Mouse (Mus musculus) olfactory bulb, adult 2 months (tissue): ENCODE measurements around the gene Pdcd7. TPM values are rescaled to one million over a fixed set of nuclear protein-coding genes. Genes with fewer than 3 reads are reported as not detected.

ENCODE experiments used
- H3K27ac ChIP-seq: fragments of 200-500 bp; 2 replicates; pipeline ENCODE4 v1.5.1; 2012; ENCODE audit warnings: low read depth, low read length; ENCODE audit not compliant: insufficient read depth
- H3K4me1 ChIP-seq: fragments of 200-500 bp; 2 replicates; pipeline ENCODE4 v1.6.1; 2012; ENCODE audit warnings: low read length; ENCODE audit not compliant: control insufficient read depth, insufficient read depth
- H3K4me3 ChIP-seq: fragments of 200-500 bp; 2 replicates; pipeline ENCODE4 v1.5.1; 2012; ENCODE audit warnings: mild to moderate bottlenecking, low read depth, low read length, moderate library complexity; ENCODE audit not compliant: insufficient read depth
- CTCF ChIP-seq: fragments of 200-500 bp; IDR thresholded peaks from 2 replicates; pipeline ENCODE4 v1.5.1; 2012; ENCODE audit warnings: low read depth, mild to moderate bottlenecking, low read length, moderate library complexity; ENCODE audit not compliant: insufficient read depth
- POLR2A ChIP-seq: fragments of 200-500 bp; IDR thresholded peaks from 2 replicates; pipeline ENCODE4 v1.6.1; 2012; ENCODE audit warnings: mild to moderate bottlenecking, low read depth, low read length, moderate library complexity; ENCODE audit not compliant: insufficient read depth
- WGBS: fragments of 180-500 bp; shearing (Covaris S2); methylation state at CpG from one replicate; pipeline ENCODE4 v1.1.7; 2018; 5-methylcytosine and 5-hydroxymethylcytosine counted together
- polyA plus RNA-seq: library from polyadenylated mRNA; stranded (reverse); fragments of >200 nt; gene quantifications from 2 replicates; pipeline ENCODE4 v1.2.4, GENCODE M21; 2012; ENCODE audit warnings: low replicate concordance; ENCODE audit not compliant: missing spikeins, insufficient read depth, insufficient read length

Pdcd7 gene
- polyA plus RNA-seq, 1 experiment = not detected

- Histone ChIP-seq H3K27ac (no peak overlapping the region), H3K4me1 (peaks cover 16% of the 10 kb centered on the region), H3K4me3 (peak overlapping the region; percentile 44)
- 18% methylated on average over 96 of the region's 96 CpGs for WGBS
- TF ChIP-seq CTCF (no peak), POLR2A (no peak)
Measured at GRCm38 (mm10) chr9:65390752-65391612, 45.1 kb downstream of the Pdcd7 start.

DNA sequence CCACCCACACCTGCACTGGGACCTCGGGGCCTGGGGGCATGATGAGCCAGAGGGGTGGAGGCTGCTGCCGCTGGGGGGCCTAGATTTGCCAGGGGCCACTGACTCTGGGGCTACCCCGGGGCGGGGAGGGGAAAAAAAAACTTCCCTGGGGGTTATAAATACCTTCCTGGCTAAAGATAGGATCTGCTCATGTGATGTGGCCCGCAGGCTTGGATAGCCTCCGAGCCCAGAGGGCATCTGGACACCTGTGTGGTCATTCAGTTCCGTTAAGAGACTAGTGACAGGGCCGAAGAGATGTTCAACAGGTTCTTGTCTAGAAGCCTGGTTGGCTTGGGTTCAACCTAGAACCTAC lies 45.7 kb downstream of the Pdcd7 start, which contains the start of gene Kbtbd13:
Kbtbd13 (minus strand) TSS at position 40 of the 352 bp plus-strand sequence.
- H3K4me3 ChIP-seq = peak within 1 kb of the TSS; percentile 44

DNA sequence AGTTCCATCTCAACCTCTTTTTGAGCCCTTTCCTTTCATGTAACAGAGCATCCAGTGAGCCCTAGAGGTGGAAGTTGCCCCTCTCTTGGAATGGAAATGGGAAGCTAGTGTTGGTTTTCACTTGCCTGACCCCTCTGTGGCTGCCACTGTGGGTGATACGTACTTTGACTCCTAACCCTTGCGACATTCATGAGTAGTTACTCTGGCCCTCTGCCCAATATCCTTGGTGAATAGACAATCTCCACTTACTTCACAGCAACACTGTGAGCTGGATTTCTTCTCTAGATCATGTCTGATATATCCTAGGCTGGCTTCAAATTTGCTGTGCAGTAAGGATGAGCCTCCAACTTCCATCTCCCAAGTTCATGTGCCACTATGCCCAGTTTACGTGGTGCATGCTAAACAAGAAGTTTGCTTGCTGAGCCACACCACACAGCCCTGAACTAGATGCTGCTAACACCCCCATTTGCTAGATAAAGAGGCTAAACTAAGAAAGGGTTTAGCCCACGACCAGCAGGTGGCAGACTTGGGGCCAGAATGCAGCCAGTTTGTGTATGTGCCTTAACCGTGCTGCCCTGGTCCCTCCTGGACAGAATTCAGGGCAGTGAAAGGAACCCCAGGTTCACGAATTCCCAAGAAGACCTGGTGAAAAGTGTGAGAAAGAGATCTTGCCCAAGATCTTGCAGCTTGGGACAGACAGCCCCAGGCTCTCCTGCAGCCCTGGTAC lies 46.9 kb downstream of the Pdcd7 start:
- 30% methylated on average over 6 of the region's 6 CpGs for WGBS
- no peak overlapping the region for H3K4me3 ChIP-seq
- TF ChIP-seq CTCF = peak; percentile 69
- no peak for TF ChIP-seq POLR2A
- peaks cover 16% of the 10 kb centered on the region for H3K4me1 ChIP-seq
- no peak overlapping the region for H3K27ac ChIP-seq

More for the DNA sequence above, 45.7 kb downstream of the Pdcd7 start, which contains the start of gene Kbtbd13:
- 51% methylated on average over 8 of the region's 8 CpGs for WGBS
- TF ChIP-seq CTCF (no peak), POLR2A (no peak)
- H3K4me1 ChIP-seq = peaks cover 16% of the 10 kb centered on the region
- no peak within 1 kb of the TSS for H3K27ac ChIP-seq

- Histone ChIP-seq H3K4me3 (no peak overlapping the region), H3K27ac (no peak overlapping the region), H3K4me1 (peaks cover 22% of the 10 kb centered on the region)
- 57% methylated on average over 2 of the region's 2 CpGs for WGBS
- no peak for TF ChIP-seq CTCF
- no peak for TF ChIP-seq POLR2A
Measured at GRCm38 (mm10) chr9:65393606-65394005, 47.7 kb downstream of the Pdcd7 start.

DNA sequence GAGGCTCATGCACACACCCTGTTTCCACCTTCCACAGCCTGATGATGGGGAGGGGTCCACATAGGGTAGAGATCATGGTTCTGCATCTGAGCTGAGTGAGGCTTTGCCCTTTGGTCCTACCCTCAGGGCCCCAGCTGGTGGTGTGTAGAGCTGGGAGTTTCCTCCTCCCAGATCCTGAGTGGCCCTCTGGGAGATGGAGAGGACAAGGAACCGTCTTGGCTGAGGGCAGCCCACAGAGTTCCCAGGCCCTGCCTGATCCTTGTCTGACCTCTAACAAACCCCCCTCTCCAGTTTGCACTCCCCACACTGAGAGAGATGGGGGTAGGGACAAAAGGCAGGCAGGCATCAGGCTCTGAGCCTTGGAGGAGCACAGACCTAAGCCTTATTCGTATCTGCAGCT lies 48.5 kb downstream of the Pdcd7 start:
- WGBS = 73% methylated on average over 2 of the region's 2 CpGs
- TF ChIP-seq POLR2A (no peak), CTCF (no peak)

DNA sequence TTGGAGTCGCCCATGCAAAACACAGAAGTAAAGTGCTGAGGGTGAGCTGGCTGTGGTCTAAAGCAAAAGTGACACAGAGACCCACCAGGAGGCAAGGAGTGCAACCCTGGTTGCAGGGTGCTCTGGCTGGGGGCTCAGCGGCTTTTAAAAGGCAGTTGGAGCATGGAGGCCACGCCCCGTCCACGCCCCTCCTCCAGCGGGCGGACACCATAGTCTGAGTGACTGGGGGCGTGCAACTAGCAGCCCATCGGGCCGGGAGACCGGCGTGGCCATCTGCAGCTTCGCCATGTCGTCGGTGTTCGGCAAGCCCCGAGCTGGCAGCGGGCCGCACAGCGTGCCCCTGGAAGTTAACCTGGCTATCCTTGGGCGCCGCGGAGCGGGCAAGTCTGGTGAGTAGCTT lies 52.4 kb downstream of the Pdcd7 start, which contains the start of gene Rasl12:
Rasl12 (plus strand) TSS at position 228 of the 400 bp plus-strand sequence.
- peak within 1 kb of the TSS; percentile 44 for H3K4me3 ChIP-seq
- H3K4me1 ChIP-seq = peaks cover 6% of the 10 kb centered on the region; the same call in 1 of the 2 replicates
- H3K27ac ChIP-seq = no peak within 1 kb of the TSS
- TF ChIP-seq POLR2A = no peak
- no peak for TF ChIP-seq CTCF
- 3% methylated on average over 24 of the region's 24 CpGs for WGBS

More for the DNA sequence above, 48.5 kb downstream of the Pdcd7 start:
- Histone ChIP-seq H3K4me1 (peaks cover 22% of the 10 kb centered on the region), H3K4me3 (no peak overlapping the region), H3K27ac (no peak overlapping the region)

DNA sequence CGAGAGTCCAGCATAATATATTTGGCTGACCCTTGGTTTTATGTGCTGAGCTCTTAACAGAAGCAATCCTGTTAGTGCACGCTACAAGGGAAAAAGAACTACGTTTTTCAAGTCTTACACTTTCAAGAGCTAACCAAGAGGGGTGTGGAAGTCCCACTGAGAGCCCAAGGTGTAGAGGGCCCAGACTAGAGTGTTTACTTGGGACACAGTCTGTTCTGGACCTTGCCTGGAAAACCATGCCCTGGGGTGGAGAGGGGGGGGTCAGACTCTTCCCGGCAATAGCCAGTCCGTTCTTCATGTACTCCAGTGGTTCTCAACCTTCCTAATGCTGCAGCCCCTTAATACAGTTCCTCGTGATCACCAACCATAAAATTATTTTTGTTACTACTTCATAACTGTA lies 54.0 kb downstream of the Pdcd7 start:
- no peak for TF ChIP-seq POLR2A

DNA sequence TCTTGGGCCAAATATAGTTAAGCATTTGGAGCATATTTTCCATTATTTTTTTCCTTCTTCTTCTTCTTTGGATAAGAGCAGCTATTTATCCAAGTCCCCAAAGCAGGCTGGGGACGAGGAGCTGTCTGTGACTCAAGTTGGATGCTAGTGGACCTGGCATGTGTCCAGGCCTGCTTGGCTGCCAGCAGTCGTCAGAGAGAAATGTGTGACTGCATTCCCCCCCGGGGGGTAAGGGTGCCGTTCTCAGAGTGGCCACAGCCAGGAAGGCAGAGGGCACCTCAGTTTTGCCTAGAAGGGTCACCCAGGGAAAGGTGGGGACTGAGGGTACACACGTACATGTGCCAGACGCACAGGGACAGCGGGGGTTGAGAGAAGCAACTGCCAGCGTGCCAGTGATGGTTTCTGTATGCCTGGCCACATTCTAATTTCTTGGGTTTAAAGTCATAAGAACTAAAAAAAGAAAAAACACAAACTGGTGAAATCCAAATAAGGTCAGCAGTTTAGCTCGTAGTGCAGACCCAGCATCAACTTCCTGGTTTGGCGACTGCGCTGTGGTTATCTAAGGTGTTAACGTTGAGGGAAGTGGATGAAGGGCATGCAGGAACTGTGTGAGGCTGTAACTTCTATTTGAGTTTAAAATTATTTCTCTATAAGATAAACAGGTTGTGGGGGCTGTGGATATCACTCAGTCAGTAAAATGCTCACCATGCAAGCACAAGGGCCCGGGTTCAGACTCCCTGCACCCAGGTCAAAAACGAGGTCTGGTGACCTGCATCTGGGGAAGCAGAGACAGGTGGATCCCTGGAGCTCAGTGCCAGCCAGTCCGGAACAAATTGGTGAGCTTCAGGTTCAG lies 58.7 kb downstream of the Pdcd7 start:
- TF ChIP-seq CTCF (no peak), POLR2A (no peak)
- no peak overlapping the region for H3K27ac ChIP-seq

More for the DNA sequence above, 54.0 kb downstream of the Pdcd7 start:
- Histone ChIP-seq H3K4me3 (no peak overlapping the region), H3K4me1 (peaks cover 10% of the 10 kb centered on the region; the same call in 1 of the 2 replicates), H3K27ac (no peak overlapping the region)
- WGBS = 87% methylated on average over 6 of the region's 6 CpGs

More for the DNA sequence above, 58.7 kb downstream of the Pdcd7 start:
- WGBS = 63% methylated on average over 15 of the region's 15 CpGs
- Histone ChIP-seq H3K4me1 (peaks cover 12% of the 10 kb centered on the region), H3K4me3 (no peak overlapping the region)
